Mouse (Mus musculus) hindbrain, embryonic 16.5 days (tissue): ENCODE data around the gene Mlh1. TPM values are rescaled to one million over a fixed set of nuclear protein-coding genes. Genes with fewer than 3 reads are reported as not detected.

Experiments
- ATAC-seq: fragments of 200-750 bp; cut with Nextera tagmentation; 2 replicates; pipeline ENCODE4 v1.8.0; 2017; ENCODE audit warnings: moderate TSS enrichment, moderate library complexity
- H3K27ac ChIP-seq: fragments of 300-500 bp; sonication (generic); 2 replicates; pipeline ENCODE4 v1.5.1; 2014; ENCODE audit warnings: low read depth, mild to moderate bottlenecking, control low read depth, low read length, moderate library complexity
- H3K27me3 ChIP-seq: fragments of 300-500 bp; sonication (generic); replicated peaks from 2 replicates; pipeline ENCODE4 v1.6.1; 2014; ENCODE audit warnings: low read length; ENCODE audit not compliant: control insufficient read depth, insufficient read depth
- H3K36me3 ChIP-seq: fragments of 300-500 bp; sonication (generic); 2 replicates; pipeline ENCODE4 v1.6.1; 2014; ENCODE audit warnings: mild to moderate bottlenecking, low read length, moderate library complexity, mixed read lengths; ENCODE audit not compliant: control insufficient read depth, insufficient read depth
- H3K4me1 ChIP-seq: fragments of 300-500 bp; sonication (generic); 2 replicates; pipeline ENCODE4 v1.6.1; 2014; ENCODE audit warnings: low read depth, low read length; ENCODE audit not compliant: control insufficient read depth, insufficient read depth
- H3K4me2 ChIP-seq: fragments of 300-500 bp; sonication (generic); 2 replicates; pipeline ENCODE4 v1.6.1; 2014; ENCODE audit warnings: mild to moderate bottlenecking, low read length, control low read depth, moderate library complexity
- H3K4me3 ChIP-seq: fragments of 300-500 bp; sonication (generic); 2 replicates; pipeline ENCODE4 v1.5.1; 2014; ENCODE audit warnings: mild to moderate bottlenecking, low read length, control low read depth, moderate library complexity
- H3K9ac ChIP-seq: fragments of 300-500 bp; sonication (generic); 2 replicates; pipeline ENCODE4 v1.6.1; 2014; ENCODE audit warnings: low read depth, mild to moderate bottlenecking, control low read depth, low read length, moderate library complexity
- H3K9me3 ChIP-seq: fragments of 300-500 bp; sonication (generic); 2 replicates; pipeline ENCODE4 v1.6.1; 2014; ENCODE audit warnings: mild to moderate bottlenecking, low read length, moderate library complexity; ENCODE audit not compliant: control insufficient read depth
- WGBS: fragments of 180-500 bp; shearing (Covaris S2); extraction: QIAGEN DNeasy Blood & Tissue Kit; methylation state at CpG from one replicate; pipeline ENCODE4 v1.1.7; 2014; 5-methylcytosine and 5-hydroxymethylcytosine counted together
- polyA plus RNA-seq: library from polyadenylated mRNA; unstranded; fragments of >200 nt; fragmentation: Nextera tagmentation; extraction: Ambion mirVana; gene quantifications from 2 replicates; pipeline ENCODE4 v1.2.1, GENCODE M21; 2015

Mlh1 gene
- polyA plus RNA-seq, 1 experiment from 2014 or later, result 25.5 TPM

- H3K27me3 ChIP-seq, result no peaks in the 10 kb centered on the region
- no peaks in the 10 kb centered on the region for H3K9me3 ChIP-seq
- H3K4me1 ChIP-seq, result peaks cover 4% of the 10 kb centered on the region
- no peak overlapping the region for H3K4me3 ChIP-seq
- no peak overlapping the region; the same call in 1 of the 2 replicates for H3K9ac ChIP-seq
- no peak overlapping the region for H3K27ac ChIP-seq
- H3K36me3 ChIP-seq, result no peaks in the 10 kb centered on the region
- peak overlapping the region; percentile 33 for H3K4me2 ChIP-seq
- 13% methylated on average over 21 of the region's 21 CpGs for WGBS
- ATAC-seq, result peak; percentile 63
Measured at GRCm38 (mm10) chr9:111289832-111290339, 18.3 kb upstream of the Mlh1 start.

GRCm38 (mm10) chr9:111289294-111289831 is 17.8 kb upstream of the Mlh1 start:
- H3K9ac ChIP-seq, result no peak overlapping the region; the same call in 1 of the 2 replicates
- no peaks in the 10 kb centered on the region for H3K9me3 ChIP-seq
- no peaks in the 10 kb centered on the region for H3K27me3 ChIP-seq
- 60% methylated on average over 9 of the region's 9 CpGs for WGBS
- peak overlapping the region; percentile 33 for H3K4me2 ChIP-seq
- peaks cover 4% of the 10 kb centered on the region for H3K4me1 ChIP-seq
- no peak overlapping the region for H3K4me3 ChIP-seq
- H3K36me3 ChIP-seq, result no peaks in the 10 kb centered on the region
- no peak for ATAC-seq
- H3K27ac ChIP-seq, result no peak overlapping the region

- Histone ChIP-seq H3K27me3 (no peaks in the 10 kb centered on the region), H3K36me3 (no peaks in the 10 kb centered on the region), H3K9me3 (no peaks in the 10 kb centered on the region), H3K4me2 (no peak overlapping the region), H3K4me3 (no peak overlapping the region), H3K27ac (no peak overlapping the region), H3K9ac (no peak overlapping the region), H3K4me1 (peaks cover 4% of the 10 kb centered on the region)
- no peak for ATAC-seq
- 95% methylated on average over 4 of the region's 4 CpGs for WGBS
Measured at GRCm38 (mm10) chr9:111287956-111288355, 16.4 kb upstream of the Mlh1 start.

GRCm38 (mm10) chr9:111286468-111286867 is 14.9 kb upstream of the Mlh1 start:
- no peak overlapping the region for H3K27ac ChIP-seq

GRCm38 (mm10) chr9:111285676-111286075 is 14.1 kb upstream of the Mlh1 start:
- WGBS, result 11% methylated on average over 5 of the region's 5 CpGs
- Histone ChIP-seq H3K27ac (peak overlapping the region; percentile 63), H3K9me3 (no peaks in the 10 kb centered on the region), H3K9ac (no peak overlapping the region), H3K4me2 (no peak overlapping the region), H3K4me1 (peaks cover 4% of the 10 kb centered on the region), H3K27me3 (no peaks in the 10 kb centered on the region), H3K36me3 (no peaks in the 10 kb centered on the region), H3K4me3 (no peak overlapping the region)
- peak; percentile 51; the same call in 1 of the 2 replicates for ATAC-seq

More at GRCm38 (mm10) chr9:111286468-111286867, 14.9 kb upstream of the Mlh1 start:
- H3K27me3 ChIP-seq, result no peaks in the 10 kb centered on the region
- H3K4me3 ChIP-seq, result no peak overlapping the region
- ATAC-seq, result no peak
- 74% methylated on average over 2 of the region's 2 CpGs for WGBS
- no peak overlapping the region for H3K4me2 ChIP-seq
- H3K9me3 ChIP-seq, result no peaks in the 10 kb centered on the region
- peaks cover 4% of the 10 kb centered on the region for H3K4me1 ChIP-seq
- H3K36me3 ChIP-seq, result no peaks in the 10 kb centered on the region
- H3K9ac ChIP-seq, result no peak overlapping the region

GRCm38 (mm10) chr9:111285061-111285460 is 13.5 kb upstream of the Mlh1 start:
- Histone ChIP-seq H3K4me1 (peaks cover 4% of the 10 kb centered on the region), H3K9me3 (no peaks in the 10 kb centered on the region), H3K4me2 (no peak overlapping the region), H3K36me3 (no peaks in the 10 kb centered on the region), H3K9ac (no peak overlapping the region), H3K27ac (no peak overlapping the region), H3K27me3 (no peaks in the 10 kb centered on the region), H3K4me3 (no peak overlapping the region)
- WGBS, result 23% methylated on average over 3 of the region's 3 CpGs
- ATAC-seq, result no peak

- 0 out of 2 replicates have a peak overlapping the region, but pooled peaks have one; percentile 0 for H3K4me3 ChIP-seq
- peaks cover 44% of the 10 kb centered on the region for H3K4me1 ChIP-seq
- H3K4me2 ChIP-seq, result peak overlapping the region; percentile 50
- H3K36me3 ChIP-seq, result peaks cover 10% of the 10 kb centered on the region
- WGBS, result 48% methylated on average over 1 of the region's 1 CpGs
- no peak for ATAC-seq
- H3K9me3 ChIP-seq, result no peaks in the 10 kb centered on the region
- no peak overlapping the region for H3K27ac ChIP-seq
- no peaks in the 10 kb centered on the region for H3K27me3 ChIP-seq
- no peak overlapping the region for H3K9ac ChIP-seq
Measured at GRCm38 (mm10) chr9:111275156-111275555, 3.6 kb upstream of the Mlh1 start.

GRCm38 (mm10) chr9:111273958-111274357 is 2.4 kb upstream of the Mlh1 start:
- Histone ChIP-seq H3K9ac (no peak overlapping the region), H3K9me3 (no peaks in the 10 kb centered on the region), H3K4me3 (no peak overlapping the region), H3K4me1 (peaks cover 46% of the 10 kb centered on the region), H3K27me3 (no peaks in the 10 kb centered on the region), H3K4me2 (peak overlapping the region; percentile 79), H3K36me3 (peaks cover 3% of the 10 kb centered on the region), H3K27ac (no peak overlapping the region)
- WGBS, result 91% methylated on average over 1 of the region's 1 CpGs
- no peak for ATAC-seq

GRCm38 (mm10) chr9:111272996-111273785 is 1.6 kb upstream of the Mlh1 start:
- peak overlapping the region; percentile 79 for H3K4me2 ChIP-seq
- no peaks in the 10 kb centered on the region for H3K9me3 ChIP-seq
- ATAC-seq, result no peak
- peaks cover 3% of the 10 kb centered on the region for H3K36me3 ChIP-seq
- peak overlapping the region; percentile 94 for H3K9ac ChIP-seq
- peaks cover 44% of the 10 kb centered on the region for H3K4me1 ChIP-seq
- H3K27ac ChIP-seq, result no peak overlapping the region
- H3K4me3 ChIP-seq, result peak overlapping the region; percentile 87
- no peaks in the 10 kb centered on the region for H3K27me3 ChIP-seq
- WGBS, result 72% methylated on average over 15 of the region's 15 CpGs
